Mouse (Mus musculus) intestine, embryonic 16.5 days (tissue): ENCODE results near the gene Tekt3. TPM values are rescaled to one million over a fixed set of nuclear protein-coding genes. Genes with fewer than 3 reads are reported as not detected.

Experiments used
- ATAC-seq: fragments of 200-750 bp; cut with Nextera tagmentation; 2 replicates; pipeline ENCODE4 v1.8.0; 2017; ENCODE audit warnings: moderate TSS enrichment, moderate library complexity
- H3K27ac ChIP-seq: fragments of 300-500 bp; sonication (generic); 2 replicates; pipeline ENCODE4 v1.5.1; 2014; ENCODE audit warnings: mild to moderate bottlenecking, low read length
- H3K27me3 ChIP-seq: fragments of 300-500 bp; sonication (generic); replicated peaks from 2 replicates; pipeline ENCODE4 v1.6.1; 2014; ENCODE audit warnings: low read length, control low read depth, mixed read lengths; ENCODE audit not compliant: control insufficient read depth, insufficient read depth
- H3K36me3 ChIP-seq: fragments of 300-500 bp; sonication (generic); 2 replicates; pipeline ENCODE4 v1.6.1; 2014; ENCODE audit warnings: low read length, control low read depth; ENCODE audit not compliant: control insufficient read depth, insufficient read depth
- H3K4me1 ChIP-seq: fragments of 300-500 bp; sonication (generic); 2 replicates; pipeline ENCODE4 v1.6.1; 2014; ENCODE audit warnings: low read length, control low read depth, mixed read lengths; ENCODE audit not compliant: control insufficient read depth, insufficient read depth
- H3K4me2 ChIP-seq: fragments of 300-500 bp; sonication (generic); 2 replicates; pipeline ENCODE4 v1.6.1; 2014; ENCODE audit warnings: low read depth, low read length, control low read depth
- H3K4me3 ChIP-seq: fragments of 300-500 bp; sonication (generic); 2 replicates; pipeline ENCODE4 v1.5.1; 2014; ENCODE audit warnings: mild to moderate bottlenecking, low read length
- H3K9ac ChIP-seq: fragments of 300-500 bp; sonication (generic); 2 replicates; pipeline ENCODE4 v1.6.1; 2014; ENCODE audit warnings: low read depth, low read length
- H3K9me3 ChIP-seq: fragments of 300-500 bp; sonication (generic); 2 replicates; pipeline ENCODE4 v1.6.1; 2016; ENCODE audit warnings: low read length, control low read depth; ENCODE audit not compliant: control insufficient read depth
- WGBS: fragments of 180-500 bp; shearing (Covaris S2); extraction: QIAGEN DNeasy Blood & Tissue Kit; methylation state at CpG from one replicate; pipeline ENCODE4 v1.1.7; 2014; 5-methylcytosine and 5-hydroxymethylcytosine counted together
- polyA plus RNA-seq: library from polyadenylated mRNA; unstranded; fragments of >200 nt; fragmentation: Nextera tagmentation; extraction: Ambion mirVana; gene quantifications from 2 replicates; pipeline ENCODE4 v1.2.1, GENCODE M21; 2015

Gene Tekt3
- polyA plus RNA-seq, 1 experiment from 2014 or later: not detected

DNA sequence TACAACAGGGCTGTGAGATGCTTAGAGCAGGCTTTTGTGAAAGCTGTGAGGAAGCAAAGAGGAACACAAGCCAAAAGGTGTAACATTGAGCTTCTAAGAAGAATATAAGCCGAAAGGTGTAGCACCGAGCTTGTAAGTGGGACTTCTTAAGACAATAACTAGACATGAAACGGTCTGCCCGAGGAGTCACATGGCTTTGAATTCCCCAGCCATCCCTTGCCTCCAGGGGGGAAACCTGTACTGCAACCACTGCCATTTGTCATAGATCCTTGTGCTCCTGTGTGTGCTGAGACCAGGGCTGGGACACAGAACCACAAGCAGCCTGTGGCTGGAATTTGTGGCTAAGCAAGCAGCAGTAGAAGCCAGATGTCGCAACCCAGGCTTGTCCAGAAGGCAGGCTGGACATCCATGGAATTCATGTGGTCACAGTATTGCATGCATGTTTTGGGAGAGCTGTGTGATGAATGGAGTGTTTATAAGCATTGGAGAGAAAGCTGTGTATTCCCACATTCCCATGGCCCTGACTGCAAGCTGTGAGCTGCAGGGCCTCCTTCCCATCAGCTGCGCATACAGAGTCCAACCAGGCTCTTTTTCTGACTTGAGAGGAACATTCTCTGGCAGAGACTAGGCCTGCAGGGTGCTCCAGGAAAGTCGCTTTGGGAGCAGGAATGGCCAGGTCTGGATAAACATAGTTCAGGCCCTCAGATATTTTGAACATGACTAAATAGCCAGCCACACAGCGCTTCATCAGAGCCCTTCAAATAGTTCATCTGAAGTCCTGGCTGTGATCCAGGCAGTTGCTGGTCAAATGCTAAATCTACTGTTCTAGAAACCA lies 53.6 kb downstream of the Tekt3 start:
- Histone ChIP-seq H3K4me1 (peaks cover 6% of the 10 kb centered on the region; the same call in 1 of the 2 replicates), H3K36me3 (no peaks in the 10 kb centered on the region), H3K4me3 (no peak overlapping the region), H3K27me3 (no peaks in the 10 kb centered on the region), H3K9me3 (no peaks in the 10 kb centered on the region), H3K9ac (no peak overlapping the region), H3K4me2 (no peak overlapping the region), H3K27ac (peak overlapping the region; percentile 55)
- peak; percentile 66 for ATAC-seq
- WGBS: 53% methylated on average over 8 of the region's 8 CpGs

DNA sequence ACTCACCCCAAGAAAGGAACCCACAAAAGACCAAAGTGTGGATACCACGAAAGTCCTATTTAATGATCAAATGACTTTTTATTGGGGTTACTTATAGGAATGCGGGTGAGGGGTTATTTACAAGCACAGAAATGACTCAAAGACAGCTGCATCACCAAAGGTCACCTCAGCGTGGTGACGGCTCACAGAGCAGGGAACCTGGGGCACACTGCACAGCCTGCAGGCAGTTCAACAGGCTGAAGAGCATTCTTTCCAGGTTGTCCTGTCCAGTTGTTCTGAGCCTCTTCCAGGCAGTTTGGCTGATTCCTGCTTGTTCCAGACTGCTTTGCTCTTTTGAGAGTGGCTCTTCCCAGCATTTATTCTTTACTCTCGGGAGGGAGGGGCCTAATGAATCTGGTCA lies 55.2 kb downstream of the Tekt3 start:
- H3K27ac ChIP-seq: no peak overlapping the region
- H3K9ac ChIP-seq: no peak overlapping the region
- no peak overlapping the region for H3K4me3 ChIP-seq
- no peaks in the 10 kb centered on the region for H3K36me3 ChIP-seq
- no peaks in the 10 kb centered on the region for H3K27me3 ChIP-seq
- WGBS: 90% methylated on average over 5 of the region's 5 CpGs
- no peak overlapping the region for H3K4me2 ChIP-seq
- no peak for ATAC-seq
- H3K9me3 ChIP-seq: no peaks in the 10 kb centered on the region
- peaks cover 6% of the 10 kb centered on the region; the same call in 1 of the 2 replicates for H3K4me1 ChIP-seq

DNA sequence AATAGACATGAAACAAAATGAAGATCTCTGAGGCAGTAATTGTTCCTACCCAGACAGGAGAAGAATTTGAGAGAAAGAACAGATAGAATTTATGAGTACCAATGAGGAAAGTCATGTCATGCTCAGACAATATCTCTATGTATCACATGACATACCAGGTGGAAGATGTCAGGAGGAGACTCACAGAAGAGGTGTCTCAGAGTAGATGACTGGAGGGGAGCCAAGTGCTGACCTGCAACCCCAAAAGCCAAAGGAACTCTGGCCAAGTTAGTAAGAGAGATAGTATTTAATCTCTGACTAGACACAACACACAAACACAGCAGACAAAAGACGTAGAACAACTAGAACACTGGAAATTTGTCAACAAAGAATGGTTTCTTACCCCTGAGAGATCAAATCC lies 55.8 kb downstream of the Tekt3 start:
- no peaks in the 10 kb centered on the region for H3K27me3 ChIP-seq
- H3K4me2 ChIP-seq: no peak overlapping the region
- ATAC-seq: no peak
- H3K9me3 ChIP-seq: no peaks in the 10 kb centered on the region
- H3K4me1 ChIP-seq: peaks cover 6% of the 10 kb centered on the region; the same call in 1 of the 2 replicates
- no peak overlapping the region for H3K9ac ChIP-seq
- no peaks in the 10 kb centered on the region for H3K36me3 ChIP-seq
- no peak overlapping the region for H3K4me3 ChIP-seq
- no peak overlapping the region for H3K27ac ChIP-seq
- WGBS: 72% methylated on average over 1 of the region's 1 CpGs

DNA sequence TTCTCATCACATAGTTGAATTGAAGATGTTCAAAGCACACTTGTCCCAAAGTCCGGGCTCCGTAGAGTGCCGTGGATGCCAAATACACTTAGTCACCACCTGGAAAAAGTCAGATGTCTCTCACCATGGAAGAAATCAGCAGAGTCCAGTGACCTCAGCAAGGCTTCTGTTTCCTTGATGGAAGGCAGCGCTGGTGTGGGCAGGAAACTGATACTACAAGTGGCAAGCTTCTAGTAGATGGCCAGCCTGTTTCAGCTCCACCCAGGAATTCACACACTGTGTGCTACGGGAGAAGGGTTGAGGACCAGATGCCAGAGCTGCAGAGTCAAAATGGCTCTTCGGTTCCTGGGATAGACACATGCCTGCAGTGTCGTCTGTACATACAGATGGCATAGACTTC lies 58.3 kb downstream of the Tekt3 start:
- no peak overlapping the region for H3K4me2 ChIP-seq
- no peak overlapping the region for H3K27ac ChIP-seq
- no peaks in the 10 kb centered on the region for H3K36me3 ChIP-seq
- WGBS: 78% methylated on average over 7 of the region's 7 CpGs
- peaks cover 10% of the 10 kb centered on the region; the same call in 1 of the 2 replicates for H3K4me1 ChIP-seq
- no peak overlapping the region for H3K4me3 ChIP-seq
- ATAC-seq: no peak
- no peaks in the 10 kb centered on the region for H3K9me3 ChIP-seq
- no peaks in the 10 kb centered on the region for H3K27me3 ChIP-seq
- H3K9ac ChIP-seq: no peak overlapping the region

DNA sequence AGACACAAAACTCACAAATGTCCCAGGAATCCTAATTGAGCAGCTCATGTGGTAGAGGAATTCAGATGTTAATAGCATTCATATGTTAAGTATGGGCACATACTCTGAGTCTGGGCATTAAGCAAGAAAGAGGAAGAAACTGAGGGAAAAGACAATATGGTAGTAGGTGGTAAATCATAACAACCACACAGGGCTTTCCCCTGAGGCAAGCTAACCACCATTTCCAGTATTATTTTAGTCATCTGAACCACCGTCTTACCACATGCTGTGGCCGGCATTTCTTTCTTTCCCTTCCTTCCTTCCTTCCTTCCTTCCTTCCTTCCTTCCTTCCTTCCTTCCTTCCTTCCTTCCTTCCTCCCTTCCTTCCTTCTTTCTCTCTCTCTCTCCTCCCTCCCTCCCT lies 60.8 kb downstream of the Tekt3 start:
- H3K27ac ChIP-seq: no peak overlapping the region
- no peak overlapping the region for H3K4me3 ChIP-seq
- no peak overlapping the region for H3K4me2 ChIP-seq
- no peak overlapping the region for H3K9ac ChIP-seq
- no peaks in the 10 kb centered on the region for H3K9me3 ChIP-seq
- H3K4me1 ChIP-seq: peaks cover 12% of the 10 kb centered on the region; the same call in 1 of the 2 replicates
- H3K36me3 ChIP-seq: no peaks in the 10 kb centered on the region
- no peaks in the 10 kb centered on the region for H3K27me3 ChIP-seq
- no peak for ATAC-seq
- 90% methylated on average over 2 of the region's 2 CpGs for WGBS

DNA sequence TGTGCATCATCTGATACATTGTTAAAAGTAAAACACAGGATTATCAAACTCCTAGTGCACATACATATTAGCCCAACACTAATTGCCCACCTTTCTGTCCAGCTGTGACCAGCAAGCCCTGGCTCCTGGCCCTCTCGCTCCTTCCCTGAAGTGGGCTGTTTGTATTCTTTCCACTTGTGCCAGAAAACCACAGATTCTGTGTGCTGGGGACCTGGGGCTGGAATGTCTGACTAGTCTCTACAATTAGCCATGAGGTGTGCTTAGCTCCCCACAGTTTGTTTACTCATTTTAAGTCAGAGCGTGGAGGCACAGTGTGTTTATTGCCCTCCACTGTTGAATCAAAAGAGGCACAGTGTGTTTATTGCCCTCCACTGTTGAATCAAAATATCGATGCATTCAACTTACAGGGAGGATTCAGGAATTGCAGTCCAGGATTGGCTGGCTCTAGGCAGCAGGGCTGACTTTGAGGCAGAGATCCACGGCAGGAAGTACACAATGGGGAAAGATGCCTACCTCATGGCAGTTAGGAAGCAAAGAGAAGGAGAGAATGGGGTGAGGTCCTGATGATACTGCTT lies 61.4 kb downstream of the Tekt3 start:
- Histone ChIP-seq H3K9ac (no peak overlapping the region), H3K9me3 (no peaks in the 10 kb centered on the region), H3K4me3 (no peak overlapping the region), H3K27me3 (no peaks in the 10 kb centered on the region), H3K4me1 (peaks cover 15% of the 10 kb centered on the region), H3K36me3 (no peaks in the 10 kb centered on the region), H3K27ac (no peak overlapping the region), H3K4me2 (no peak overlapping the region)
- WGBS: 38% methylated on average over 4 of the region's 4 CpGs
- no peak for ATAC-seq

DNA sequence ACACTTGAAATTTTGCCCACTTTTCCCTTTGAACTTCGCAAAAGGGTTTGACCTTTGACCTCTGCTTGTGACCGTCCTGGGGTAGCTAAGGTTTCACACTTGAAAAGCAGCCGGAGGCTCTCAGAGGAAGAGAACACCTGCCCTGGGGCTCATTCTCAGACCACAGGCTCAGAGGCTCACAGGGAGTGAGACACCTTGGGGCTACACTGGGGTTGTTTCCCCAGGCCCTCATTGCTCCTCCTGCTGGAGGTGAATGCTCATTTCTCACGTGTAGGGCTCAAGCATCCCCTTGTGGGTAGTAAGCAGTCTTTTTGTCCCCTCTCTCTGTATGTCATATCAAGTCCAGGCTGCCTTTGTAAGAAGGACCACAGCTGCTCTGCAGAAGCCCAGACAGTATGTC lies 62.9 kb downstream of the Tekt3 start:
- H3K4me3 ChIP-seq: no peak overlapping the region
- WGBS: 16% methylated on average over 4 of the region's 4 CpGs
- no peaks in the 10 kb centered on the region for H3K9me3 ChIP-seq
- peaks cover 19% of the 10 kb centered on the region for H3K4me1 ChIP-seq
- ATAC-seq: no peak
- no peaks in the 10 kb centered on the region for H3K27me3 ChIP-seq
- H3K9ac ChIP-seq: no peak overlapping the region
- H3K36me3 ChIP-seq: no peaks in the 10 kb centered on the region
- no peak overlapping the region for H3K4me2 ChIP-seq
- H3K27ac ChIP-seq: no peak overlapping the region

DNA sequence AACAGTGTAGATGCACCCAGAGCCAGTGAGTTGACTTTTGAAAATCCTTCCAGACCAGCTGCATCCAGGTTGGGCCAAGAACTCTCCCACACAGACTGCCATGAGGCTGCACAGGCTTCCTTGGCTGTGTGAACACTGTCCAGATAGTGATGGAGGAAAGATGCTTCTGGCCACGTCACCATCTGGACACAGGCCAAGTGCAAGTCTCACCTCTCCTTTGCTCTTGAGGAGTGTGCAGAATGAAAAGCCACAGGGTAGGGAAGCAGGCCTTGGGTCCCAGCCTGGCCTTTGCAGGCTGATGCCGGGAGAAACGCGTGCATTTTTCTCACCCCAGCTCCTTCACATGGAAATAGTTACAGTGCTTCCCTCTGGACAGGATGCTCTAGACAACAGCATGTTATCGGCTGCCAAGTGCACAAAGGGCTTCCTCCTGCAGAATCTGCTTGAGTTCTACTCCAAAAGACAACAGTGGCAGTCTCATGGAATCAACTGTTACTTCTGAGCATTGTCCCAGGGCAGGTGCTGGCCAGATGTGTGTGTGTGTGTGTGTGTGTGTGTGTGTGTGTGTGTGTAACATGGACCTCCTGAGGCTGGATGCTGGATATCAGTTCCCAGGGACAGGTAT lies 64.5 kb downstream of the Tekt3 start:
- Histone ChIP-seq H3K36me3 (no peaks in the 10 kb centered on the region), H3K9me3 (no peaks in the 10 kb centered on the region), H3K4me1 (peaks cover 32% of the 10 kb centered on the region), H3K27ac (peak overlapping the region; percentile 45), H3K27me3 (peaks cover 5% of the 10 kb centered on the region), H3K4me2 (no peak overlapping the region), H3K4me3 (no peak overlapping the region), H3K9ac (no peak overlapping the region)
- WGBS: 47% methylated on average over 5 of the region's 5 CpGs
- ATAC-seq: peak; percentile 59

DNA sequence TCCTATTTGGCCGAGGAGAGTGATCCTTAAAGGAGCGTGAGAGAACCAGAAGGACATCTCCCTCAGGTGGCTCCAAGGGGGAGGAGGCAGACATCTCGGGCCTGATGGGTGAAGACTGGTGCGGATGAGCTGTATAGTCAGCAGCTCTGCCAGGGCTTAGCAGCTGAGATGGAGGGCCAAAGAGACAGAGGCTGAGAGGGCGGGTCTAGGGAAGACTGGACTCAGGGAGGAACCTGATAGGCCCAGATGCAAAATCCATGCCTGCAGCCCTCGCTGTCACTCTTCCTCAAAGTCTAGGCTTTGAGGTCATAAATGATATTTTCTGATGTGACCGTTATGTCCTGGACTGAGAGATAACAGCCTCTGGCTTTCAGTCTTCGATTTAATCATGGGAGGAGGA lies 65.5 kb downstream of the Tekt3 start:
- no peak overlapping the region for H3K27ac ChIP-seq
- H3K9ac ChIP-seq: no peak overlapping the region
- no peak overlapping the region for H3K4me2 ChIP-seq
- no peak overlapping the region for H3K4me3 ChIP-seq
- peaks cover 13% of the 10 kb centered on the region for H3K27me3 ChIP-seq
- peaks cover 35% of the 10 kb centered on the region for H3K4me1 ChIP-seq
- no peak for ATAC-seq
- no peaks in the 10 kb centered on the region for H3K36me3 ChIP-seq
- no peaks in the 10 kb centered on the region for H3K9me3 ChIP-seq
- WGBS: 81% methylated on average over 8 of the region's 8 CpGs
